Mouse (Mus musculus): ENCODE measurements around the gene Dnah7b.

GRCm38 (mm10) chr1:46066015-46066414 is at the start of gene Dnah7b:
- TF ChIP-seq POLR2A (IDR thresholded peaks at IDR 0.05; ENCODE audit: insufficient read depth, low read length) (no peak), CTCF (IDR thresholded peaks at IDR 0.05; ENCODE audit: low read depth, low read length) (no peak)

All from ES-Bruce4 (cell line).